ENCODE assay signal across 8 mouse cellular contexts in genomic region chr6:128761144-128761540, GRCm38 (mm10). TPM values are rescaled to one million over a fixed set of nuclear protein-coding genes. Genes with fewer than 3 reads are reported as not detected.
DNase-seq lines count a peak whose midpoint lies in the region; ATAC-seq and TF ChIP-seq lines count a peak whose summit lies in the region.

No protein-coding gene starts in this region.

- ATAC-seq in liver, embryonic 12.5 days, result no peak
- ATAC-seq in frontal cortex, adult (ENCODE audit: low TSS enrichment), result no peak; the same call in 1 of the 2 replicates

- H3K4me1 ChIP-seq in thymus, adult 2 months (replicated peaks; ENCODE audit: control insufficient read depth, insufficient read depth, low read length), result peaks cover 16% of the 10 kb centered on the region
- H3K4me1 ChIP-seq in liver, embryonic 12.5 days, result peaks cover 21% of the 10 kb centered on the region

- H3K36me3 ChIP-seq in thymus, adult 2 months (ENCODE audit: control insufficient read depth, insufficient read depth, low read length), result no peaks in the 10 kb centered on the region
- no peaks in the 10 kb centered on the region for H3K36me3 ChIP-seq in liver, embryonic 12.5 days

- intact Hi-C loops in gastrocnemius, postnatal 14 days (cut with DNase I; ENCODE audit: low total_unique reads), result loop anchor here (2.0 kb wide), 1 partner anchor 78 kb away; no protein-coding TSS in a partner anchor

- H3K9me3 ChIP-seq in liver, embryonic 12.5 days (replicated peaks), result no peaks in the 10 kb centered on the region

- H3K27ac ChIP-seq in thymus, adult 2 months (ENCODE audit: control insufficient read depth, insufficient read depth, low read length), result no peak overlapping the region
- no peak overlapping the region for H3K27ac ChIP-seq in liver, embryonic 12.5 days

- WGBS in thymus, adult 2 months, result 76% methylated on average over 5 of the region's 5 CpGs
- 49% methylated on average over 5 of the region's 5 CpGs for WGBS in liver, embryonic 12.5 days (ENCODE audit: insufficient replicate concordance)

- no peak for TF ChIP-seq CTCF in thymus, adult 2 months (IDR thresholded peaks at IDR 0.05; ENCODE audit: borderline replicate concordance, control insufficient read depth, extremely low read depth, insufficient read depth, low read length, poor library complexity)

- peak overlapping the region; percentile 62 for H3K9ac ChIP-seq in liver, embryonic 12.5 days

- no peak for TF ChIP-seq POLR2A in thymus, adult 2 months (IDR thresholded peaks at IDR 0.05; ENCODE audit: control insufficient read depth, extremely low read depth, insufficient read depth, low read length, poor library complexity)

- no peaks in the 10 kb centered on the region for H3K27me3 ChIP-seq in thymus, adult 2 months (ENCODE audit: control insufficient read depth, insufficient read depth, low read length)
- H3K27me3 ChIP-seq in liver, embryonic 12.5 days (replicated peaks), result no peaks in the 10 kb centered on the region

- peak; percentile 22 for DNase-seq in cerebellum, adult 8-10 months
- no peak for DNase-seq in cerebellum, adult 9-11 months
- no peak for DNase-seq in thymus, adult 2 months
- DNase-seq in thymus, postnatal 14 days, result no peak
- no peak for DNase-seq in gastrocnemius, postnatal 14 days
- DNase-seq in urinary bladder, postnatal 36 days (ENCODE audit: low spot score in 2 of 2), result no peak

- peak overlapping the region; percentile 70 for H3K4me2 ChIP-seq in liver, embryonic 12.5 days

- H3K4me3 ChIP-seq in thymus, adult 2 months (ENCODE audit: control insufficient read depth, insufficient read depth, low read length), result peak overlapping the region; percentile 78
- peak overlapping the region; percentile 71 for H3K4me3 ChIP-seq in liver, embryonic 12.5 days

RNA-seq across cellular contexts. Expression of gene Klrb1c, which starts 27.9 kb away (rescaled TPM):
- polyA plus RNA-seq in thymus, adult 2 months (2012; rRNA removed), result 0.96 and 2.6 TPM in 2 replicates
- 0.10 TPM in 1 of 2 replicates, not detected in the other for polyA plus RNA-seq in liver, embryonic 12.5 days (2016; fragmentation: Nextera tagmentation; extraction: Ambion mirVana)
- total RNA-seq in gastrocnemius, postnatal 14 days (2021), result under 1 TPM in 1 of 2 experiments, not detected in 1; 0.14 TPM

RNA-seq across cellular contexts. Expression of gene Klrb1, which starts 38.3 kb away (rescaled TPM):
- not detected in 2 replicates for polyA plus RNA-seq in thymus, adult 2 months (2012; rRNA removed)
- not detected in 2 replicates for polyA plus RNA-seq in liver, embryonic 12.5 days (2016; fragmentation: Nextera tagmentation; extraction: Ambion mirVana)
- total RNA-seq in gastrocnemius, postnatal 14 days (2021), result not detected
